Mouse (Mus musculus) liver, embryonic 14.5 days (tissue): ENCODE results near the gene Abcb10. TPM values are rescaled to one million over a fixed set of nuclear protein-coding genes. Genes with fewer than 3 reads are reported as not detected.
"Not testable (repeated sequence)": the region's sequence is repeated elsewhere in the genome, so short reads cannot be mapped to it uniquely, and the experiment has no call there.

ENCODE experiments used
- ATAC-seq: fragments of 200-750 bp; cut with Nextera tagmentation; 2 replicates; pipeline ENCODE4 v1.8.0; 2017; ENCODE audit warnings: moderate number of reproducible peaks, mild to moderate bottlenecking, moderate library complexity; ENCODE audit not compliant: insufficient read depth
- DNase-seq, 3 experiments: peaks; one replicate each; pipeline ENCODE4 v3.0.0-alpha.2; 2012 to 2013; ENCODE audit warnings: low read depth in 3 of 3, low spot score in 3 of 3
- H3K27ac ChIP-seq: fragments of 300-500 bp; sonication (generic); 2 replicates; pipeline ENCODE4 v1.5.1; 2014; ENCODE audit warnings: moderate library complexity, mild to moderate bottlenecking, control low read depth, inconsistent platforms
- H3K27me3 ChIP-seq: fragments of 300-500 bp; sonication (generic); 2 replicates; pipeline ENCODE4 v1.6.1; 2014; ENCODE audit warnings: mild to moderate bottlenecking, low read length, moderate library complexity; ENCODE audit not compliant: control insufficient read depth, insufficient read depth
- H3K36me3 ChIP-seq: fragments of 300-500 bp; sonication (generic); replicated peaks from 2 replicates; pipeline ENCODE4 v1.6.1; 2014; ENCODE audit warnings: low read depth; ENCODE audit not compliant: control insufficient read depth, insufficient read depth
- H3K4me1 ChIP-seq, 2 experiments: fragments of 200-500 bp in 1 of 2; fragments of 300-500 bp in 1 of 2; sonication (generic) in 1 of 2; replicated peaks; 2 replicates each; pipeline ENCODE4 v1.6.1; 2012 to 2014; ENCODE audit warnings: antibody characterized with exemption in 1 of 2, inconsistent platforms in 1 of 2, low read length in 1 of 2; ENCODE audit not compliant: control insufficient read depth in 2 of 2, insufficient read depth in 2 of 2
- H3K4me2 ChIP-seq: fragments of 300-500 bp; sonication (generic); 2 replicates; pipeline ENCODE4 v1.6.1; 2014; ENCODE audit warnings: low read depth, mild to moderate bottlenecking, control low read depth, moderate library complexity
- H3K4me3 ChIP-seq, 2 experiments: fragments of 200-500 bp in 1 of 2; fragments of 300-500 bp in 1 of 2; sonication (generic) in 1 of 2; 2 replicates each; pipeline ENCODE4 v1.5.1; 2012 to 2014; ENCODE audit warnings: low read depth in 2 of 2, low read length in 2 of 2, mild to moderate bottlenecking in 2 of 2, control low read depth in 1 of 2, inconsistent platforms in 1 of 2, moderate library complexity in 1 of 2; ENCODE audit not compliant: insufficient read depth in 1 of 2
- H3K9ac ChIP-seq: fragments of 300-500 bp; sonication (generic); replicated peaks from 2 replicates; pipeline ENCODE4 v1.6.1; 2014; ENCODE audit warnings: mild to moderate bottlenecking, control low read depth, moderate library complexity
- H3K9me3 ChIP-seq: fragments of 300-500 bp; sonication (generic); 2 replicates; pipeline ENCODE4 v1.6.1; 2016; ENCODE audit warnings: low read length, mixed read lengths; ENCODE audit not compliant: control insufficient read depth
- CTCF ChIP-seq: IDR thresholded peaks from 2 replicates; pipeline ENCODE4 v1.5.1; 2016; ENCODE audit warnings: antibody characterized with exemption, low read depth, control low read depth
- EP300 ChIP-seq: IDR thresholded peaks from 2 replicates; pipeline ENCODE4 v1.6.1; 2016; ENCODE audit warnings: antibody characterized with exemption, low read depth
- WGBS: fragments of 180-500 bp; shearing (Covaris S2); extraction: QIAGEN DNeasy Blood & Tissue Kit; methylation state at CpG from one replicate; pipeline ENCODE4 v1.1.7; 2014; ENCODE audit not compliant: insufficient replicate concordance; 5-methylcytosine and 5-hydroxymethylcytosine counted together
- polyA plus RNA-seq, 2 experiments: library from polyadenylated mRNA; depleted of rRNA in 1 of 2; stranded (reverse) in 1 of 2; unstranded in 1 of 2; fragments of >200 nt; fragmentation: Nextera tagmentation in 1 of 2; extraction: Ambion mirVana in 1 of 2; gene quantifications; 2 replicates each; pipeline versions ENCODE4 v1.2.1 to v1.2.3; 2012 to 2014

The Abcb10 gene
- polyA plus RNA-seq, 2 experiments, result 83.0 to 129 TPM

- peak overlapping the region; percentile 93 to 99 for H3K4me3 ChIP-seq
- peak overlapping the region; percentile 80 for H3K27ac ChIP-seq
- ATAC-seq (peak; percentile 88), DNase-seq (peak; percentile 20 to 40 (median 39))
- peak overlapping the region; percentile 92 for H3K9ac ChIP-seq
- peaks cover 42% of the 10 kb centered on the region in 2 experiments for H3K4me1 ChIP-seq
- no peaks in the 10 kb centered on the region for H3K27me3 ChIP-seq
- under 1% methylated on average over 67 of the region's 87 CpGs for WGBS
- H3K4me2 ChIP-seq, result peak overlapping the region; percentile 97
- H3K9me3 ChIP-seq, result no peaks in the 10 kb centered on the region
- peaks cover 14% of the 10 kb centered on the region for H3K36me3 ChIP-seq
- TF ChIP-seq CTCF (peak; percentile 41), EP300 (no peak)
Observed at GRCm38 (mm10) chr8:124020439-124021236, 37.7 kb upstream of the Abcb10 start.

GRCm38 (mm10) chr8:124019782-124020181, 36.9 kb upstream of the Abcb10 start:
- DNase-seq, result peak; percentile 65 to 68 (median 66)

GRCm38 (mm10) chr8:124014751-124015150, 31.8 kb upstream of the Abcb10 start:
- DNase-seq (no peak), ATAC-seq (no peak)
- no peaks in the 10 kb centered on the region for H3K9me3 ChIP-seq
- H3K4me1 ChIP-seq, result peaks cover 52 to 62% of the 10 kb centered on the region in 2 experiments
- TF ChIP-seq EP300 (no peak), CTCF (no peak)
- H3K4me2 ChIP-seq, result no peak overlapping the region
- H3K4me3 ChIP-seq, result no peak overlapping the region
- H3K9ac ChIP-seq, result no peak overlapping the region
- no peak overlapping the region for H3K27ac ChIP-seq
- no peaks in the 10 kb centered on the region; the same call in 1 of the 2 replicates for H3K36me3 ChIP-seq
- no peaks in the 10 kb centered on the region for H3K27me3 ChIP-seq
- 66% methylated on average over 3 of the region's 3 CpGs for WGBS

More at GRCm38 (mm10) chr8:124019782-124020181, 36.9 kb upstream of the Abcb10 start:
- peak; percentile 63 for ATAC-seq
- Histone ChIP-seq H3K4me3 (peak overlapping the region; percentile 82 to 99), H3K27ac (peak overlapping the region; percentile 80), H3K9ac (peak overlapping the region; percentile 92), H3K36me3 (peaks cover 8% of the 10 kb centered on the region), H3K27me3 (no peaks in the 10 kb centered on the region), H3K4me2 (peak overlapping the region; percentile 97), H3K4me1 (peaks cover 48 to 49% of the 10 kb centered on the region in 2 experiments), H3K9me3 (no peaks in the 10 kb centered on the region)
- WGBS, result 6% methylated on average over 13 of the region's 13 CpGs
- no peak for TF ChIP-seq EP300
- 0 out of 2 replicates have a peak, but pooled peaks have one; percentile 26 for TF ChIP-seq CTCF

GRCm38 (mm10) chr8:124014299-124014698, 31.4 kb upstream of the Abcb10 start:
- not testable (repeated sequence) for H3K4me2 ChIP-seq, H3K4me3 ChIP-seq, DNase-seq, H3K36me3 ChIP-seq, H3K9ac ChIP-seq, H3K9me3 ChIP-seq, ATAC-seq, H3K27ac ChIP-seq, H3K27me3 ChIP-seq
- WGBS, result 78% methylated on average over 7 of the region's 7 CpGs
- H3K4me1 ChIP-seq, result peaks cover 48 to 57% of the 10 kb centered on the region in 2 experiments

- peak overlapping the region; percentile 27; the same call in 1 of the 2 replicates for H3K9ac ChIP-seq
- TF ChIP-seq EP300 (no peak), CTCF (no peak)
- WGBS, result 90% methylated on average over 3 of the region's 3 CpGs
- no peaks in the 10 kb centered on the region for H3K27me3 ChIP-seq
- ATAC-seq, result no peak
- no peaks in the 10 kb centered on the region for H3K9me3 ChIP-seq
- DNase-seq, result no peak
- H3K27ac ChIP-seq, result no peak overlapping the region; the same call in none of the 2 replicates
- H3K4me3 ChIP-seq, result no peak overlapping the region
- peaks cover 24% of the 10 kb centered on the region for H3K36me3 ChIP-seq
- H3K4me2 ChIP-seq, result peak overlapping the region; percentile 37
- peaks cover 34 to 41% of the 10 kb centered on the region in 2 experiments for H3K4me1 ChIP-seq
Observed at GRCm38 (mm10) chr8:124011989-124012586, 29.2 kb upstream of the Abcb10 start.
